Mouse (Mus musculus) hindbrain, embryonic 15.5 days (tissue): ENCODE measurements at regions not wholly inside any gene's neighbourhood (a gene's known extent, or its start where the extent isn't known, plus 50 kb on each side); places are given as distances from the start of the nearest gene placed in this dataset.

Experiments used
- ATAC-seq: fragments of 200-750 bp; cut with Nextera tagmentation; 2 replicates; pipeline ENCODE4 v1.8.0; 2017; ENCODE audit warnings: low read depth, moderate number of reproducible peaks, moderate TSS enrichment; ENCODE audit not compliant: low FRiP score
- H3K27ac ChIP-seq: fragments of 300-500 bp; sonication (generic); replicated peaks from 2 replicates; pipeline ENCODE4 v1.5.1; 2015; ENCODE audit warnings: mild to moderate bottlenecking, inconsistent platforms
- H3K27me3 ChIP-seq: fragments of 300-500 bp; sonication (generic); 2 replicates; pipeline ENCODE4 v1.6.1; 2015; ENCODE audit warnings: control low read depth, inconsistent platforms
- H3K36me3 ChIP-seq: fragments of 300-500 bp; sonication (generic); 2 replicates; pipeline ENCODE4 v1.6.1; 2015; ENCODE audit warnings: control low read depth, inconsistent platforms
- H3K4me1 ChIP-seq: fragments of 300-500 bp; sonication (generic); replicated peaks from 2 replicates; pipeline ENCODE4 v1.6.1; 2015; ENCODE audit warnings: control low read depth, inconsistent platforms
- H3K4me2 ChIP-seq: fragments of 300-500 bp; sonication (generic); 2 replicates; pipeline ENCODE4 v1.6.1; 2015; ENCODE audit warnings: moderate library complexity, mild to moderate bottlenecking, inconsistent platforms
- H3K4me3 ChIP-seq: fragments of 300-500 bp; sonication (generic); 2 replicates; pipeline ENCODE4 v1.5.1; 2015; ENCODE audit warnings: mild to moderate bottlenecking, inconsistent platforms
- H3K9ac ChIP-seq: fragments of 300-500 bp; sonication (generic); 2 replicates; pipeline ENCODE4 v1.6.1; 2015; ENCODE audit warnings: inconsistent platforms
- H3K9me3 ChIP-seq: fragments of 300-500 bp; sonication (generic); 2 replicates; pipeline ENCODE4 v1.6.1; 2016; ENCODE audit warnings: control low read depth, inconsistent platforms
- whole genome bisulfite sequencing: fragments of 180-500 bp; shearing (Covaris S2); methylation state at CpG from one replicate; pipeline ENCODE4 v1.1.7; 2015; 5-methylcytosine and 5-hydroxymethylcytosine counted together

DNA sequence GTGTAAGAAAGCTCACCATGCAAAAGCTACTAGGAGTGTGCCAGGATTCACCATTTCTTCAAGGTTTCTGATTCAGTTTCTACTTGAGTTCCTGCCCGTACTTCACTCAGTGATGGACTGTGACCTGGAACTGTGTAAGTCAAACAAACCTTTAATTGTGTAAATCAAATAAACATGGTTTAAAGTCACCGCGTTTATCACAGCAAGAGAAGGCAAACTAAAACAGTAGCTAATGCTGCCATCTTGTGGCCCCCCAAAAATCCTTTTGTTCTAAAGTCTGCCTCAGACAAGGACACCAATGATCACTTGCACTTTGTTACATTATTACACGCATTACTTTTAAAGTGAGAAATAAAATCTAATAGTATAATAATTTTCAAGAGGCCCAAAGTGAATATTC is 63.6 kb upstream of the Dcx start:
- H3K9me3 ChIP-seq, result no peaks in the 10 kb centered on the region
- 25% methylated on average over 4 of the region's 4 CpGs for WGBS
- H3K36me3 ChIP-seq, result no peaks in the 10 kb centered on the region
- no peak overlapping the region for H3K4me3 ChIP-seq
- no peak overlapping the region for H3K27ac ChIP-seq
- H3K9ac ChIP-seq, result no peak overlapping the region
- 0 out of 2 replicates have a peak overlapping the region, but pooled peaks have one; percentile 31 for H3K4me2 ChIP-seq
- ATAC-seq, result no peak
- no peaks in the 10 kb centered on the region for H3K4me1 ChIP-seq
- H3K27me3 ChIP-seq, result no peaks in the 10 kb centered on the region
